Mouse (Mus musculus): ENCODE measurements around the gene 4930590J08Rik.
"Not testable (repeated sequence)": the region's sequence is repeated elsewhere in the genome, so short reads cannot be mapped to it uniquely, and the experiment has no call there.

4930590J08Rik gene

GRCm38 (mm10) chr6:91902509-91902908, at the start of gene 4930590J08Rik:
4930590J08Rik (plus strand) TSS chr6:91902809.
- not testable (repeated sequence) for DNase-seq (ENCODE audit: low read depth)

- DNase-seq (ENCODE audit: low read depth), result no peak
Measured at GRCm38 (mm10) chr6:91858339-91858738, 44.3 kb upstream of the 4930590J08Rik start.

GRCm38 (mm10) chr6:91862848-91863247, 39.8 kb upstream of the 4930590J08Rik start:
- DNase-seq (ENCODE audit: low read depth), result no peak

GRCm38 (mm10) chr6:91864595-91864994, 38.0 kb upstream of the 4930590J08Rik start:
- no peak for DNase-seq (ENCODE audit: low read depth)

- DNase-seq (ENCODE audit: low read depth), result no peak
Measured at GRCm38 (mm10) chr6:91865601-91866000, 37.0 kb upstream of the 4930590J08Rik start.

GRCm38 (mm10) chr6:91868091-91868490, 34.5 kb upstream of the 4930590J08Rik start:
- DNase-seq (ENCODE audit: low read depth), result no peak

- no peak for DNase-seq (ENCODE audit: low read depth)
Measured at GRCm38 (mm10) chr6:91872781-91873180, 29.8 kb upstream of the 4930590J08Rik start.

- peak; percentile 95 for DNase-seq (ENCODE audit: low read depth)
Measured at GRCm38 (mm10) chr6:91877885-91878651, 24.5 kb upstream of the 4930590J08Rik start, which contains the start of gene Ccdc174. Ccdc174 (plus strand) TSS chr6:91878053.

- no peak for DNase-seq (ENCODE audit: low read depth)
Measured at GRCm38 (mm10) chr6:91883859-91884258, 18.8 kb upstream of the 4930590J08Rik start.

- DNase-seq (ENCODE audit: low read depth), result no peak
Measured at GRCm38 (mm10) chr6:91889255-91889906, 13.2 kb upstream of the 4930590J08Rik start.

- no peak for DNase-seq (ENCODE audit: low read depth)
Measured at GRCm38 (mm10) chr6:91890615-91891014, 12.0 kb upstream of the 4930590J08Rik start.

- no peak for DNase-seq (ENCODE audit: low read depth)
Measured at GRCm38 (mm10) chr6:91891776-91892175, 10.8 kb upstream of the 4930590J08Rik start.

- DNase-seq (ENCODE audit: low read depth), result no peak
Measured at GRCm38 (mm10) chr6:91896783-91897182, 5.8 kb upstream of the 4930590J08Rik start.

GRCm38 (mm10) chr6:91901505-91901904, 1.1 kb upstream of the 4930590J08Rik start:
- peak; percentile 66 for DNase-seq (ENCODE audit: low read depth)

- DNase-seq (ENCODE audit: low read depth), result no peak
Measured at GRCm38 (mm10) chr6:91914011-91914410, 11.4 kb downstream of the 4930590J08Rik start.

GRCm38 (mm10) chr6:91917286-91917685, 14.7 kb downstream of the 4930590J08Rik start:
- DNase-seq (ENCODE audit: low read depth), result no peak

GRCm38 (mm10) chr6:91917716-91918115, 15.1 kb downstream of the 4930590J08Rik start:
- no peak for DNase-seq (ENCODE audit: low read depth)

GRCm38 (mm10) chr6:91931231-91931630, 28.6 kb downstream of the 4930590J08Rik start:
- no peak for DNase-seq (ENCODE audit: low read depth)

- DNase-seq (ENCODE audit: low read depth), result no peak
Measured at GRCm38 (mm10) chr6:91938491-91938890, 35.9 kb downstream of the 4930590J08Rik start.

GRCm38 (mm10) chr6:91948426-91948825, 45.8 kb downstream of the 4930590J08Rik start:
- no peak for DNase-seq (ENCODE audit: low read depth)

GRCm38 (mm10) chr6:91958015-91958414, 55.4 kb downstream of the 4930590J08Rik start:
- not testable (repeated sequence) for DNase-seq (ENCODE audit: low read depth)

GRCm38 (mm10) chr6:91960028-91960811, 57.6 kb downstream of the 4930590J08Rik start:
- DNase-seq (ENCODE audit: low read depth), result no peak
